Mouse (Mus musculus) heart, embryonic 13.5 days (tissue): ENCODE measurements around the gene Rplp2. TPM values are rescaled to one million over a fixed set of nuclear protein-coding genes. Genes with fewer than 3 reads are reported as not detected.

Experiments
- ATAC-seq: fragments of 200-750 bp; cut with Nextera tagmentation; 2 replicates; pipeline ENCODE4 v1.8.0; 2017; ENCODE audit warnings: moderate TSS enrichment; ENCODE audit not compliant: insufficient number of reproducible peaks, low FRiP score, low TSS enrichment; ENCODE audit errors: extremely low read depth
- H3K27ac ChIP-seq: fragments of 300-500 bp; sonication (generic); replicated peaks from 2 replicates; pipeline ENCODE4 v1.5.1; 2015; ENCODE audit warnings: moderate library complexity, mild to moderate bottlenecking, inconsistent platforms
- H3K27me3 ChIP-seq: fragments of 300-500 bp; sonication (generic); replicated peaks from 2 replicates; pipeline ENCODE4 v1.6.1; 2015; ENCODE audit warnings: mild to moderate bottlenecking, inconsistent platforms
- H3K36me3 ChIP-seq: fragments of 300-500 bp; sonication (generic); 2 replicates; pipeline ENCODE4 v1.6.1; 2015; ENCODE audit warnings: mild to moderate bottlenecking, inconsistent platforms
- H3K4me1 ChIP-seq: fragments of 300-500 bp; sonication (generic); 2 replicates; pipeline ENCODE4 v1.6.1; 2015; ENCODE audit warnings: inconsistent platforms
- H3K4me2 ChIP-seq: fragments of 300-500 bp; sonication (generic); 2 replicates; pipeline ENCODE4 v1.6.1; 2015; ENCODE audit warnings: inconsistent platforms, mild to moderate bottlenecking, moderate library complexity
- H3K4me3 ChIP-seq: fragments of 300-500 bp; sonication (generic); 2 replicates; pipeline ENCODE4 v1.5.1; 2015; ENCODE audit warnings: moderate library complexity, mild to moderate bottlenecking, inconsistent platforms
- H3K9ac ChIP-seq: fragments of 300-500 bp; sonication (generic); 2 replicates; pipeline ENCODE4 v1.6.1; 2015; ENCODE audit warnings: inconsistent platforms, mild to moderate bottlenecking, moderate library complexity
- H3K9me3 ChIP-seq: fragments of 300-500 bp; sonication (generic); 2 replicates; pipeline ENCODE4 v1.6.1; 2016; ENCODE audit warnings: inconsistent platforms
- WGBS: fragments of 180-500 bp; shearing (Covaris S2); methylation state at CpG from one replicate; pipeline ENCODE4 v1.1.7; 2015; ENCODE audit warnings: mixed read lengths; 5-methylcytosine and 5-hydroxymethylcytosine counted together
- polyA plus RNA-seq: library from polyadenylated mRNA; unstranded; fragments of >200 nt; fragmentation: Nextera tagmentation; extraction: Ambion mirVana; gene quantifications from 2 replicates; pipeline ENCODE4 v1.2.1, GENCODE M21; 2015

Gene Rplp2
- polyA plus RNA-seq, 1 experiment from 2014 or later, result 874 TPM

GRCm38 (mm10) chr7:141477578-141478269 lies 30.6 kb downstream of the Rplp2 start:
- Histone ChIP-seq H3K4me1 (peaks cover 69% of the 10 kb centered on the region), H3K27me3 (peaks cover 8% of the 10 kb centered on the region), H3K9ac (peak overlapping the region; percentile 91), H3K36me3 (peaks cover 2% of the 10 kb centered on the region), H3K4me3 (peak overlapping the region; percentile 88), H3K4me2 (peak overlapping the region; percentile 95), H3K9me3 (no peaks in the 10 kb centered on the region), H3K27ac (peak overlapping the region; percentile 98)
- ATAC-seq, result no peak
- WGBS, result 36% methylated on average over 4 of the region's 4 CpGs

- peak overlapping the region; percentile 62 for H3K9ac ChIP-seq
- 43% methylated on average over 5 of the region's 5 CpGs for WGBS
- H3K9me3 ChIP-seq, result no peaks in the 10 kb centered on the region
- H3K4me2 ChIP-seq, result peak overlapping the region; percentile 95
- peaks cover 67% of the 10 kb centered on the region for H3K4me1 ChIP-seq
- H3K36me3 ChIP-seq, result no peaks in the 10 kb centered on the region
- peak overlapping the region; percentile 98 for H3K27ac ChIP-seq
- 0 out of 2 replicates have a peak overlapping the region, but pooled peaks have one; percentile 88 for H3K4me3 ChIP-seq
- no peak for ATAC-seq
- peaks cover 13% of the 10 kb centered on the region for H3K27me3 ChIP-seq
Observed at GRCm38 (mm10) chr7:141478270-141478748, 31.1 kb downstream of the Rplp2 start.

GRCm38 (mm10) chr7:141480842-141481497 lies 33.8 kb downstream of the Rplp2 start:
- H3K4me2 ChIP-seq, result peak overlapping the region; percentile 95
- H3K9ac ChIP-seq, result peak overlapping the region; percentile 80; the same call in 1 of the 2 replicates
- H3K4me3 ChIP-seq, result peak overlapping the region; percentile 65
- peaks cover 59% of the 10 kb centered on the region for H3K4me1 ChIP-seq
- no peak overlapping the region for H3K27ac ChIP-seq
- H3K36me3 ChIP-seq, result 0 out of 2 replicates have a peak, but pooled peaks cover 6% of the 10 kb centered on the region
- 10% methylated on average over 10 of the region's 10 CpGs for WGBS
- H3K9me3 ChIP-seq, result no peaks in the 10 kb centered on the region
- H3K27me3 ChIP-seq, result peaks cover 13% of the 10 kb centered on the region
- no peak for ATAC-seq

GRCm38 (mm10) chr7:141481498-141482401 lies 34.6 kb downstream of the Rplp2 start:
- Histone ChIP-seq H3K9ac (peak overlapping the region; percentile 80), H3K4me1 (peaks cover 52% of the 10 kb centered on the region), H3K4me2 (peak overlapping the region; percentile 95), H3K27ac (no peak overlapping the region), H3K36me3 (0 out of 2 replicates have a peak, but pooled peaks cover 10% of the 10 kb centered on the region), H3K27me3 (peaks cover 13% of the 10 kb centered on the region), H3K9me3 (no peaks in the 10 kb centered on the region), H3K4me3 (peak overlapping the region; percentile 65)
- under 1% methylated on average over 81 of the region's 81 CpGs for WGBS
- ATAC-seq, result no peak

GRCm38 (mm10) chr7:141482531-141483024 lies 35.4 kb downstream of the Rplp2 start:
- Histone ChIP-seq H3K4me2 (peak overlapping the region; percentile 95), H3K9me3 (no peaks in the 10 kb centered on the region), H3K27ac (no peak overlapping the region), H3K4me1 (peaks cover 47% of the 10 kb centered on the region), H3K27me3 (peaks cover 13% of the 10 kb centered on the region), H3K36me3 (0 out of 2 replicates have a peak, but pooled peaks cover 15% of the 10 kb centered on the region), H3K9ac (peak overlapping the region; percentile 80), H3K4me3 (peak overlapping the region; percentile 65)
- WGBS, result 14% methylated on average over 11 of the region's 11 CpGs
- ATAC-seq, result no peak

GRCm38 (mm10) chr7:141483114-141483653 lies 36.0 kb downstream of the Rplp2 start:
- no peak for ATAC-seq
- WGBS, result 80% methylated on average over 6 of the region's 6 CpGs
- Histone ChIP-seq H3K4me2 (no peak overlapping the region), H3K27ac (no peak overlapping the region), H3K9ac (no peak overlapping the region), H3K4me3 (no peak overlapping the region), H3K4me1 (peaks cover 41% of the 10 kb centered on the region), H3K9me3 (no peaks in the 10 kb centered on the region), H3K36me3 (0 out of 2 replicates have a peak, but pooled peaks cover 15% of the 10 kb centered on the region), H3K27me3 (peaks cover 13% of the 10 kb centered on the region)

GRCm38 (mm10) chr7:141484186-141485120 lies 37.3 kb downstream of the Rplp2 start:
- peaks cover 13% of the 10 kb centered on the region for H3K27me3 ChIP-seq
- H3K4me1 ChIP-seq, result peaks cover 36% of the 10 kb centered on the region
- H3K36me3 ChIP-seq, result 0 out of 2 replicates have a peak, but pooled peaks cover 18% of the 10 kb centered on the region
- H3K9me3 ChIP-seq, result no peaks in the 10 kb centered on the region
- H3K27ac ChIP-seq, result no peak overlapping the region
- no peak for ATAC-seq
- WGBS, result 64% methylated on average over 5 of the region's 5 CpGs
- no peak overlapping the region for H3K9ac ChIP-seq
- H3K4me2 ChIP-seq, result no peak overlapping the region
- no peak overlapping the region for H3K4me3 ChIP-seq

- ATAC-seq, result no peak
- 79% methylated on average over 2 of the region's 2 CpGs for WGBS
- Histone ChIP-seq H3K9me3 (no peaks in the 10 kb centered on the region), H3K4me1 (peaks cover 36% of the 10 kb centered on the region), H3K9ac (no peak overlapping the region), H3K4me3 (no peak overlapping the region), H3K27me3 (peaks cover 13% of the 10 kb centered on the region), H3K4me2 (no peak overlapping the region), H3K27ac (no peak overlapping the region), H3K36me3 (0 out of 2 replicates have a peak, but pooled peaks cover 18% of the 10 kb centered on the region)
Observed at GRCm38 (mm10) chr7:141485186-141485585, 38.0 kb downstream of the Rplp2 start.

- no peaks in the 10 kb centered on the region for H3K9me3 ChIP-seq
- peaks cover 20% of the 10 kb centered on the region for H3K36me3 ChIP-seq
- no peak overlapping the region for H3K9ac ChIP-seq
- peaks cover 33% of the 10 kb centered on the region for H3K4me1 ChIP-seq
- no peak overlapping the region for H3K27ac ChIP-seq
- no peak overlapping the region for H3K4me3 ChIP-seq
- H3K27me3 ChIP-seq, result peaks cover 13% of the 10 kb centered on the region
- H3K4me2 ChIP-seq, result no peak overlapping the region
- WGBS, result 83% methylated on average over 2 of the region's 2 CpGs
- ATAC-seq, result no peak
Observed at GRCm38 (mm10) chr7:141485606-141486005, 38.4 kb downstream of the Rplp2 start.

GRCm38 (mm10) chr7:141486239-141486638 lies 39.1 kb downstream of the Rplp2 start:
- no peaks in the 10 kb centered on the region for H3K9me3 ChIP-seq
- H3K4me1 ChIP-seq, result peaks cover 27% of the 10 kb centered on the region
- no peak overlapping the region for H3K27ac ChIP-seq
- peaks cover 13% of the 10 kb centered on the region for H3K27me3 ChIP-seq
- H3K4me3 ChIP-seq, result no peak overlapping the region
- H3K9ac ChIP-seq, result no peak overlapping the region
- peaks cover 26% of the 10 kb centered on the region for H3K36me3 ChIP-seq
- no peak overlapping the region for H3K4me2 ChIP-seq
- 89% methylated on average over 1 of the region's 1 CpGs for WGBS
- ATAC-seq, result no peak
